Mouse (Mus musculus): ENCODE results near the gene Elfn1. TPM values are rescaled to one million over a fixed set of nuclear protein-coding genes. Genes with fewer than 3 reads are reported as not detected.
A peak's percentile ranks its signal among the peaks of the same experiment; 100 is the strongest.

Elfn1 gene
- polyA plus RNA-seq, 1 experiment from 2014 or later = 0.39 TPM

DNA sequence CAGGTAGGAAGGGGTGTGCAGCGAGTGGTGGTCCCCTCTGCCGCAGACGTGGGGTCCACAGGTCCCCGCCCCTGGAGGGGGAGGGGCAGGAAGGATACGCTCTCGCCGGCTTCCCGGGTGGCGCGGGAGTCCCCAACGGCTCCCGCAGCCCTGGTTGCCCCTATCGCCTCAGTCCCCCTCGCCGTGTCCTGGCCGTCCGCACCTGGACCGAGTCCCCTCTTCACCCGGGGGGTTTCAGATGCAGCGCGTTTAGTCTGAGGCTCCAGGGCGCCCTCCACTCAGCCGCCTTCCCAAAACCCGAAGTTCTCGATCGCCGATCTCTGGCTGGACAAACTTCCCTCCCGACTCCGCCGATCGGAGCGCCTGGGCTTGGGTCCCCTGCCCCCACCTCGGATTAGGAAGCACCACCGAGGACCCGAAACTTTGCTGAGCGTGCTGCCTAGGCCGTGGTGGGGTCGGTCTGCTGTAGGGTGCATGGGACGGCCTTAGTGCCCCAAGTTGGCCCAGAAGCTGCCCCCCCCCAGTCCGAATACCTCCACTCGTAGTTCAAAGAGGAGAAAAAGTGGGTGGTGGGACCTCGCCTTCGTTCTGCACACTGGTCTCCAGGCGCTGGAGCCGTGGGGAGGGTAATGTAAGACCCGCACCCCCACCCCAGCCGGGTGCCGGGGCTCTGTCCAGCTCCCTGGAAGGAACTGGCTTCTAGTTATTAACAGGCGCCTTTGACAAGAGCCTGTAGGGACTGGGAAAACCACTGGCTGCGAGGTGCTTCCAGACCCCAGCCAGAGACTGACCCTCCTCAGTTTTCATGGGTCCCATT is 1.3 kb downstream of the Elfn1 start:
- WGBS = under 1% methylated on average over 48 of the region's 50 CpGs

DNA sequence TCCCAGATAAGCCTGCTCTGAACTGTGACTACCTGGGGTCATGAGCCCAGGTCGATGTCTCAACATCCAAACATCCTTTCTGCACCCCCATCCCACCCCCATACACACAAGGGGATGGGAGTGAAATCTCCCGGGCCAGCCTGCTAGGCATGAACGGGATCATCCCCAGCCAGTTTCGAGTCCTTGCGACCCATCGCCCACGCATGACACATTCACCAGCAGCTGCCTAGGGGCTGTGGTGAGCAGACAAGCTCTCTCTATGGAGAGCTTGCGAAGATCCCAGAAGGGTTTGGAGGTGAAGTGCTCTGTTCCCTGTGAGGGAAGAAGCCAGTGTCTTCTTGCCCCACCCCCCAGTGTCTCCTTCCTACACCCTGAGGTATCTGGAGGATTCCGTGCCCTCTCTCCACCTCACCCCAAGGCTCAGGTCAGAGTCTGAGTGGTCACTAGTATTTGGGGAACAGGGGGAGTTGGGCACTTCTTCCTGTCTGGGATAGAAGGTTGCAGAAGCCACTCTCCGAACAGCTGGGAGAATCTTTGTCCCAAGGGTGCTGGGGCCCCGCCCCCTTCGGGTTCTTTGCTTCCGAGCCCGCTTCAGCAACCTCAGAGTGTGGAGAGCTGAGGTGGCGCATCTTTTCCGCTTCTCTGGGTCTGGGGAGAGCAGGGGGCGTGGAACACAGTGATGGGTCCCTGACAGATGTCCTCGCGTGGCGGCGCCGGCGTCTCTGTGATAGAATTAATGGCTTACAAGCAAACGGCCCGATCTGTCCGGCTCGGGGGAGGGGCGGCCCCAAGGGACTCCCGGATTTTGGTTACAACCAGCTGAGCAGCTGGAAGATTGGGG is 2.2 kb downstream of the Elfn1 start:
- ATAC-seq (ENCODE audit: low read depth) = no peak
- 2% methylated on average over 29 of the region's 29 CpGs for WGBS

More for the DNA sequence above, 1.3 kb downstream of the Elfn1 start:
- peak overlapping the region; percentile 65 for H3K4me3 ChIP-seq (ENCODE audit: low read length)
- H3K27ac ChIP-seq (ENCODE audit: low read length) = no peak overlapping the region
- H3K27me3 ChIP-seq (ENCODE audit: control insufficient read depth, insufficient read depth, low read depth, low read length) = peaks cover 88% of the 10 kb centered on the region
- ATAC-seq (ENCODE audit: low read depth) = peak; percentile 6; the same call in 1 of the 2 replicates
- H3K4me1 ChIP-seq (replicated peaks; ENCODE audit: control insufficient read depth, insufficient read depth, low read length) = peaks cover 26% of the 10 kb centered on the region
- peak overlapping the region; percentile 99 for H3K4me2 ChIP-seq (ENCODE audit: low read depth, low read length)
- H3K36me3 ChIP-seq (ENCODE audit: control insufficient read depth, insufficient read depth, low read length) = no peaks in the 10 kb centered on the region
- peak overlapping the region; percentile 61 for H3K9ac ChIP-seq (ENCODE audit: low read length)
- no peaks in the 10 kb centered on the region for H3K9me3 ChIP-seq (ENCODE audit: control insufficient read depth, low read length)

GRCm38 (mm10) chr5:139910755-139911300 is 3.1 kb downstream of the Elfn1 start:
- Histone ChIP-seq H3K9me3 (ENCODE audit: control insufficient read depth, low read length) (no peaks in the 10 kb centered on the region), H3K27me3 (ENCODE audit: control insufficient read depth, insufficient read depth, low read depth, low read length) (peaks cover 91% of the 10 kb centered on the region), H3K9ac (ENCODE audit: low read length) (no peak overlapping the region), H3K4me2 (ENCODE audit: low read depth, low read length) (no peak overlapping the region), H3K4me3 (ENCODE audit: low read length) (no peak overlapping the region), H3K27ac (ENCODE audit: low read length) (no peak overlapping the region), H3K36me3 (ENCODE audit: control insufficient read depth, insufficient read depth, low read length) (no peaks in the 10 kb centered on the region), H3K4me1 (replicated peaks; ENCODE audit: control insufficient read depth, insufficient read depth, low read length) (peaks cover 26% of the 10 kb centered on the region)
- 21% methylated on average over 3 of the region's 3 CpGs for WGBS
- no peak for ATAC-seq (ENCODE audit: low read depth)

More for the DNA sequence above, 2.2 kb downstream of the Elfn1 start:
- Histone ChIP-seq H3K27me3 (ENCODE audit: control insufficient read depth, insufficient read depth, low read depth, low read length) (peaks cover 94% of the 10 kb centered on the region), H3K36me3 (ENCODE audit: control insufficient read depth, insufficient read depth, low read length) (no peaks in the 10 kb centered on the region), H3K4me3 (ENCODE audit: low read length) (no peak overlapping the region; the same call in 1 of the 2 replicates), H3K4me2 (ENCODE audit: low read depth, low read length) (0 out of 2 replicates have a peak overlapping the region, but pooled peaks have one; percentile 99), H3K27ac (ENCODE audit: low read length) (no peak overlapping the region), H3K9ac (ENCODE audit: low read length) (no peak overlapping the region), H3K9me3 (ENCODE audit: control insufficient read depth, low read length) (no peaks in the 10 kb centered on the region), H3K4me1 (replicated peaks; ENCODE audit: control insufficient read depth, insufficient read depth, low read length) (peaks cover 26% of the 10 kb centered on the region)

DNA sequence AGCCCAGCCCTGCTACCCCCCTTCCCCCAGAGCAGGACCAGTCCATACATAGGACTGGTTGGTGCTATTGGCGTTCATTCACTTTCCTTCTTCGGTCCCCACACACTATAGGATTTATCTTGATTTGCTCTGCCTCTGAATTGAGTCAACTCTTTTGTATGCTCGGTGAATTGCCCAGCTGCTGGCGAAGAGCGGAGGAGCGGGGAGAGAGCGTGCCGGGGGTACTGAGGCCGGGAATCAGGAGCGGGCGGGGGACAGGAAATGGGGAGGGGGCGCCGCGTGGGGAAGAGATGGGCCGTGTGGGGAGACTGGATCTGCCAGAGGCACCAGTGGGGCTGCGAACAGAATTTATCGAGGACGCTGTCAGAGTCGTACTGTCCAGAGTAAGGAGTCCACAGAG is 3.8 kb downstream of the Elfn1 start:
- peaks cover 26% of the 10 kb centered on the region for H3K4me1 ChIP-seq (replicated peaks; ENCODE audit: control insufficient read depth, insufficient read depth, low read length)
- peaks cover 85% of the 10 kb centered on the region for H3K27me3 ChIP-seq (ENCODE audit: control insufficient read depth, insufficient read depth, low read depth, low read length)
- 6% methylated on average over 18 of the region's 19 CpGs for WGBS
- no peaks in the 10 kb centered on the region for H3K36me3 ChIP-seq (ENCODE audit: control insufficient read depth, insufficient read depth, low read length)
- H3K4me2 ChIP-seq (ENCODE audit: low read depth, low read length) = no peak overlapping the region
- peak overlapping the region; percentile 55 for H3K4me3 ChIP-seq (ENCODE audit: low read length)
- H3K27ac ChIP-seq (ENCODE audit: low read length) = no peak overlapping the region
- H3K9ac ChIP-seq (ENCODE audit: low read length) = no peak overlapping the region
- H3K9me3 ChIP-seq (ENCODE audit: control insufficient read depth, low read length) = no peaks in the 10 kb centered on the region
- no peak for ATAC-seq (ENCODE audit: low read depth)

- WGBS = under 1% methylated on average over 40 of the region's 64 CpGs
- H3K4me2 ChIP-seq (ENCODE audit: low read depth, low read length) = peak overlapping the region; percentile 95
- peak overlapping the region; percentile 56 for H3K9ac ChIP-seq (ENCODE audit: low read length)
- no peaks in the 10 kb centered on the region for H3K9me3 ChIP-seq (ENCODE audit: control insufficient read depth, low read length)
- H3K4me3 ChIP-seq (ENCODE audit: low read length) = peak overlapping the region; percentile 55
- peak; percentile 30; the same call in 1 of the 2 replicates for ATAC-seq (ENCODE audit: low read depth)
- peaks cover 26% of the 10 kb centered on the region for H3K4me1 ChIP-seq (replicated peaks; ENCODE audit: control insufficient read depth, insufficient read depth, low read length)
- H3K36me3 ChIP-seq (ENCODE audit: control insufficient read depth, insufficient read depth, low read length) = no peaks in the 10 kb centered on the region
- H3K27ac ChIP-seq (ENCODE audit: low read length) = no peak overlapping the region
- peaks cover 79% of the 10 kb centered on the region for H3K27me3 ChIP-seq (ENCODE audit: control insufficient read depth, insufficient read depth, low read depth, low read length)
These were observed 4.5 kb downstream of the Elfn1 start for GRCm38 (mm10) chr5:139912121-139912771.

GRCm38 (mm10) chr5:139921666-139922065 is 13.9 kb downstream of the Elfn1 start:
- Histone ChIP-seq H3K4me3 (ENCODE audit: low read length) (no peak overlapping the region), H3K4me1 (replicated peaks; ENCODE audit: control insufficient read depth, insufficient read depth, low read length) (no peaks in the 10 kb centered on the region; the same call in 1 of the 2 replicates), H3K4me2 (ENCODE audit: low read depth, low read length) (no peak overlapping the region), H3K27ac (ENCODE audit: low read length) (no peak overlapping the region), H3K27me3 (ENCODE audit: control insufficient read depth, insufficient read depth, low read depth, low read length) (no peaks in the 10 kb centered on the region; the same call in 1 of the 2 replicates), H3K9me3 (ENCODE audit: control insufficient read depth, low read length) (no peaks in the 10 kb centered on the region; the same call in 1 of the 2 replicates), H3K9ac (ENCODE audit: low read length) (no peak overlapping the region), H3K36me3 (ENCODE audit: control insufficient read depth, insufficient read depth, low read length) (no peaks in the 10 kb centered on the region)
- WGBS = 33% methylated on average over 11 of the region's 11 CpGs
- ATAC-seq (ENCODE audit: low read depth) = no peak

DNA sequence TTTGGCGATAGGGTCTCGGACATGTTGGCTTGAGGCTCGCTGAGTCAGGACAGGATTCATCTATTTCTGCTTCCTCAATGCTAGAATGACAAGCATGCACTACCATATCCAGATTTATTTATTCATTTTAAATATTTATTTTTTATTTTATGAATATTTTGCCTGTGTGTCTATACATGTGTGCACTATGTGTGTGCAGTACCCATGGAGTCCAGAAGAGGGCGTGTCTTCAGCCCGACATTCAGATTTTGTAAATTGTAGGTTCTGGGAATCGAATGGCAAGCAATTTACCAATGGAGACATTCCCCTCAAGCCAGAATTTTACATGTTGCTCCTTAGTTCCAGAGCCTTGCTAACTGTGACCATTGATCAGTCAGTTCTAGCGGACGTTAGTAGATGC is 16.1 kb downstream of the Elfn1 start:
- no peaks in the 10 kb centered on the region; the same call in 1 of the 2 replicates for H3K9me3 ChIP-seq (ENCODE audit: control insufficient read depth, low read length)
- H3K27ac ChIP-seq (ENCODE audit: low read length) = no peak overlapping the region
- no peaks in the 10 kb centered on the region; the same call in 1 of the 2 replicates for H3K4me1 ChIP-seq (replicated peaks; ENCODE audit: control insufficient read depth, insufficient read depth, low read length)
- H3K36me3 ChIP-seq (ENCODE audit: control insufficient read depth, insufficient read depth, low read length) = no peaks in the 10 kb centered on the region
- no peak overlapping the region for H3K4me3 ChIP-seq (ENCODE audit: low read length)
- H3K4me2 ChIP-seq (ENCODE audit: low read depth, low read length) = no peak overlapping the region
- no peak for ATAC-seq (ENCODE audit: low read depth)
- H3K9ac ChIP-seq (ENCODE audit: low read length) = no peak overlapping the region
- no peaks in the 10 kb centered on the region; the same call in 1 of the 2 replicates for H3K27me3 ChIP-seq (ENCODE audit: control insufficient read depth, insufficient read depth, low read depth, low read length)
- 89% methylated on average over 8 of the region's 8 CpGs for WGBS

DNA sequence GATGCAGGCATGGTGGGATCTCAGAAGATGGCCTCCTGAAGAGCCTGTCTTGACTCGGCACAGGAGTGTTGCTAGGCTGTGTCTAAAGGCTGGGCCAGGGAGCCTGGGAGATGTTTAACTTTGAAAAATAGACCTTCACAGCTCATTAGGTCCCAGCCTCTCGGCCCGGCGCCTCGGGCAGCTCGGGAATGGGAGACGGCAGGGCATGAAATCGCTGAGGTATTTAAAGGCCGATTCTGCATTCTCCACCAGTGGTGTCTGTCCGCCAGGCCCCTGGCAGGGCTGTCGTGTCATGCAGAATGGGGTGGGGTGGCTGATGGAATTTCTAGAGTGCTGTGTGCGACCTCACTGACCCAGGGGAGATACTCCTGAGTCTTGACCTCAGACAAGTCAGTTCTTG is 22.4 kb downstream of the Elfn1 start:
- Histone ChIP-seq H3K4me1 (replicated peaks; ENCODE audit: control insufficient read depth, insufficient read depth, low read length) (peaks cover 20% of the 10 kb centered on the region), H3K27me3 (ENCODE audit: control insufficient read depth, insufficient read depth, low read depth, low read length) (peaks cover 3% of the 10 kb centered on the region), H3K4me3 (ENCODE audit: low read length) (no peak overlapping the region), H3K4me2 (ENCODE audit: low read depth, low read length) (no peak overlapping the region), H3K9me3 (ENCODE audit: control insufficient read depth, low read length) (no peaks in the 10 kb centered on the region), H3K27ac (ENCODE audit: low read length) (no peak overlapping the region), H3K36me3 (ENCODE audit: control insufficient read depth, insufficient read depth, low read length) (no peaks in the 10 kb centered on the region), H3K9ac (ENCODE audit: low read length) (no peak overlapping the region)
- 82% methylated on average over 12 of the region's 12 CpGs for WGBS
- ATAC-seq (ENCODE audit: low read depth) = no peak
